Mouse (Mus musculus): ENCODE measurements at regions not wholly inside any gene's neighbourhood (a gene's known extent, or its start where the extent isn't known, plus 50 kb on each side); places are given as distances from the start of the nearest gene placed in this dataset.
A peak's percentile ranks its signal among the peaks of the same experiment; 100 is the strongest.

- no peak for DNase-seq
These were observed 1177.4 kb downstream of the Zpld1 start for GRCm38 (mm10) chr16:54120356-54120755.

DNA sequence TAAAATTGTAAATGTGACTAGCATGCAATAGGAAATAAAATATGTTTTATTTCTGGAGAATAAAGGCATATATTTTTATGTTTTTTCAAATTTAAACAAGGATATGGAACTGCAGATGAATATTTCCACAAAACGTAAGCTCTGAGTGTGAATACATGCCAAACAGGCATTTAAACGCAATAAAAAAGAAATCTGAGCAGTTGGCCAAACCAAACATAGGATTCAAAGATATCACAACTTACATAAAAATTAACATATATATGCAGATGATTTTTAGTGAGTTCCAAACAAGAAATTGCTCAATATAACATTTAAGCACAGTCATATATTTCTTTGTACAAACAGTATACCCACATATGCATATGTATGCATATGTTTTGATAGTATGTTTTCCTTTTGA is 1199.1 kb downstream of the Zpld1 start:
- DNase-seq: no peak

GRCm38 (mm10) chr16:54092206-54092605 is 1205.6 kb downstream of the Zpld1 start:
- DNase-seq: no peak

GRCm38 (mm10) chr16:54091061-54091765 is 1206.6 kb downstream of the Zpld1 start:
- DNase-seq: no peak

DNA sequence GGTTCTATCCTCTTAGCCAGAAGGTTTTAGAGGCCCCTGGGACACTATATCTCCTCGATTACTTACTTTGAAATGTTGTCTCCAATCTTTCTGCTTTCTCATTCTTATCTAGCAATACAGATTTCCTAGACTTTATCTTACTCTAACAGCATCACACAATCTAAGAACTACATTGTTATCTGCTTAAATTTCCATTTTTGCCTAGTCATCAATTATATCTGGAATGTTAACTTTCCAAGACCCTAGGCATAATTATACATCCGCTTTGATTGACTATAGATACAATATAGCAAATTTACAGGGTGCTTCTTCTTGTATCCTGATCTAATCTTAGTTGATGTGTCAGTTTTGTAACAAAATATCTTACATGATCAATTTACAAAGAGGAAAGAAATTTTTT is 1217.3 kb downstream of the Zpld1 start:
- no peak for DNase-seq

- DNase-seq: no peak
These were observed 1250.0 kb downstream of the Zpld1 start for GRCm38 (mm10) chr16:54047836-54048235.

DNA sequence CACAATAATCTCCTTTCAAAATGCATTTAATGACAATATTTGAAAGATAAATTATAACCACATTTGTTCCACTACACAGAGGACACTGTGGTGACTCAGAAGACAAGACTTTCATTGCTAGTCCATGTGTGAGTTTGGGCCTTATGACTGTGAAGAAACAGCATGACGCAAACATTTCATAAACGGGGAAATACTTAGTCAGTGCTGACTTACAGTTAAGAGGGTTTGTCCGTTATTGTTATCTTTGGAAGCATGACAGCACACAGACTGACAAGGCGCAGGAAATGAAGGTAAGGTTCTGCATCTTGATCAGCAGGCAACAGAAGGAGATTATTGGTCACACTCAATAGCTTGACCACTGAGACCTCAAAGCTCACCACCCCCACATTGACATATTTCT is 1255.8 kb downstream of the Zpld1 start:
- DNase-seq: no peak

GRCm38 (mm10) chr16:54016319-54016718 is 1281.5 kb downstream of the Zpld1 start:
- no peak for DNase-seq

DNA sequence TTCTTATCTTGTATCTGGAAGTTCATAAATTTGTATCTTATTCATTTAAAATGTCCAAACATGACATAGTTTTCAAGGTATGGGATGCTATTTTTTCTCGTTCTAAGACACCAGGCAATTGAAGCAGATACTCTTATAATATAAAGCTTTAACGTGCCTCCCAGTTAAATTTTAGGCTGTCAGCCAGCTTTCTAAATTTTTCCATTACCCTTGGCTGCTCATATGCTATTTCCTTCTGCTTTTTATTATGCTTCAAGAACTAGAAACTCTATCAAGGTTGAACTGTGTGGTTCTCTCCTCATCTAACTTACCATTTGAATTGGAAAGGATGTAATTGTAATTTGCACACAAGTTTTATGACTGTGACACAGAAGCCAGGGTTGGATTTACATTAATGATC is 1324.1 kb downstream of the Zpld1 start:
- DNase-seq: no peak

DNA sequence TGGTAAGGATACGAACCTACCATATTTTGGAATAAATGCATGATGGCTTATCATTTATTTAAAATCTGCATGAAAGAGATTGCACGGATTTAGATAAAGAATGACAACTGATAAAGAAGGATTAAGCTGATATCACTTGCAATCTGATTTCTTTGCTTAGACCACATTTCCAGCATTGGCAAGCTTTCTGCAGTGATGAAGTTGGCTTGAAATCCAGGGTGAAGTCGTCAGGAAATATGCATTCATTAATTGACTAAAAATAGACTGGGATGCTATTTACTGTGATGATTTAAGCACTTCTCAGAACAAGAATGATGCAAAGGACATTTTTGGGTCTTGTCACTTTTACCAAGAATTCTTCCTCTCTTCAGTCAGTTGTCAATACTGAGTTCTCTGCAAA is 1341.1 kb downstream of the Zpld1 start:
- DNase-seq: peak in 1 of 2 experiments; percentile 0

- no peak for DNase-seq
These were observed 1352.5 kb downstream of the Zpld1 start for GRCm38 (mm10) chr16:53945303-53945702.

DNA sequence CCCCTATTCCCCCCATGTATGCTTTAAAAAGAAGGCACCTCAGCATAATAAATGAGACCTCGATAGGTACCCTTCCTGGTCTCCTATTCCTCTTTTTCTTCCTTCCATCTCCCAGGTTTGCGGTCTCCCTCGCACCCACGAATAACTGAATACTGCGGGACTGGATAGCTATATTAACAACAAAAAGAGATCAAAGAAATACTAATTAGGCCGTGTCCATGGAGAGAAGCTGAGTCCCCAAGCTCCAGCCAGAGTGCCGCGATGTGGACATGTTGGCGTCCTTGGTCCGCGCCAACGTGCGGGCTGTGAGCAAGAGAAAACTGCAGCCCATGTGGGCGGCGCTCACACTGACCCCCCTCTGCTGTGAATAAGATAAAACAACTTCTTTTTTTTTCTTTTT is 1382.0 kb downstream of the Zpld1 start:
- no peak for DNase-seq

DNA sequence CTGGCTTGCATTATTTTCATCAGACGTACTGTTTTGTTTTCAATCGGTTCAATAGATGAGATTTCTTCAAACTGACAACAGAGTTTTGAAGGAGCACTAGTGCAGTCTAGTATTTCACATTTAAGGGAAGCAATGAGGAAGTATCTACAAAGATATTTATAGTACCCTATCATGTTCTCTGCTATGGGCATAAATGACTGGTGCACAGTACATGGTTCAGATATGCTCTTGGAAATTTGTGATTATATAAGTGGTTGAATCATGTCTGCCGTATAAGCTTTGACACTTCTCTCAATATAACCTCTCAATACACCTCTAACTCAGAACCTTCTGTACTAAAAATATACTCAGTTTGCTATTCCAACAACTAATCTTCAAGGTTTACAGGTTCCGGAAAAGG is 1390.7 kb downstream of the Zpld1 start:
- no peak for DNase-seq

- DNase-seq: no peak
These were observed 1394.0 kb downstream of the Zpld1 start for GRCm38 (mm10) chr16:53903795-53904194.

DNA sequence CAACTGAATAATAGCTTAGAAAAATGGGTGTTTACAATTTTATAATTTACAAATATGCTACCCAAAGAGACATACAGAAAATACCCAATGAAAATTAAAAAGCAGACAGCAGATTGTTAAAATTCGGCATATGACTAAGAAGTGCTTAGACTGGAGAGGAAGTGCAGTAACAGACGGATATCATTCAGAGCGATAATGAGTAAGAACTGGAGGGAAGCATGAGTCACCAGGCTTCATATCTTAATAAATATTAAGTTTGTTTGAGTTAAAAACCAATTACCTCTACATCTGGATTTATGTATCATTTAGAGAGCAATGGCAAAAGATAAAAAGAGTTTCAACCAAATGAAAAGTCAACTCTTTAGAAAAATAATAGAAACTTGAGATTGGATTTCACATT is 1413.5 kb upstream of the Alcam start:
- no peak for DNase-seq

DNA sequence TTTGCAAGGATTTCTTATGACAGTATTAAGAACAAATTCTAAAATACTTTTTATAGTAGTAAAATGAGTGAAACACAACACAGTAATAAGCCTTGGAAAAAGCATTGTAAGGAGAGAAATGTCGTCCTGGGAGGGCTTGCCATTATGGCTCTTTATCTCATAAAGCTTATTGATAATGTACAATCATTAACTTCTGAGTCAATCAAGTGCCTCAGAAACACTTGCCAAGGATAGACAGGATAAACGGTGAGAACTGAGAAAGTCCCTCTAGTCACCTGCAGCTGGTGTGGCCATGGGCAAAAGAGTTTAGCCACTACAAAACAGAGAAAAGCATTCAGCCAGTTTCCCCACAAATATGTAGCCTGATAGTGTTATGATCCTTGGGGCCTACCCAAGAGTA is 1386.8 kb upstream of the Alcam start:
- no peak for DNase-seq

Measured in cerebellum, postnatal 14 days (tissue).